In the genomic region with DNA sequence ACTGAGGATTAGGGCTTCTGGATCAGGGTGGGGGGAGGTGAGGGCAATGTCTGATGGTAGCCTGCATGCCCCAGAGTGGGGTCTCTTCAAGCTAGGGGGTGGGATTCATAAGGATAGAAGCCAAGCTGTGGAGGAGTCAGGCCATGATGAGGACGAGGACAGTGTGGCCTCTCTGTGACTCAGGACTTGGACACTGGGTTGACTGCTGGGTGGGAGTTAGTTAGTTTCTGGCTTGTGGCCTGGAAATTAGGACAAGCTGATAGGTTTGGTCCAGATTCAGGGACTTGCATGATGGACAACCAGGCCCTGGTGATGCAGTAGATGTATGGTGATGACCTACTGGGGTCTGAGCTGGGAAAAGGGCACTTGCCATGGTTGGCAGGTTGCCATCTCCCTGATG, we compare ENCODE assay signal across 22 mouse cellular contexts.
A peak's percentile ranks its signal among the peaks of the same experiment; 100 is the strongest.
DNase-seq lines count a peak whose midpoint lies in the region; ATAC-seq and TF ChIP-seq lines count a peak whose summit lies in the region.
"Had no signal": no experiment of that assay in that cellular context is flagged by ENCODE, and none has a peak within 500 bp of the region (broad histone marks: within the 10 kb centered on the region; RNA-seq: fewer than 3 reads in every experiment).

No protein-coding gene starts in this region.

- no peaks in the 10 kb centered on the region for H3K4me1 ChIP-seq in lung, adult 2 months (ENCODE audit: control insufficient read depth, insufficient read depth, low read length)
- H3K4me1 ChIP-seq in heart, embryonic 11.5 days (ENCODE audit: control insufficient read depth, insufficient read depth, low read length): peaks cover 16% of the 10 kb centered on the region
- H3K4me1 ChIP-seq in heart, postnatal 0 days (ENCODE audit: control insufficient read depth, insufficient read depth): peaks cover 20% of the 10 kb centered on the region
- H3K4me1 ChIP-seq in liver, embryonic 11.5 days (replicated peaks; ENCODE audit: control insufficient read depth, insufficient read depth, low read length): no peaks in the 10 kb centered on the region
- H3K4me1 ChIP-seq: intestine, embryonic 15.5 days; limb, embryonic 10.5 days had no signal

- no peaks in the 10 kb centered on the region for H3K36me3 ChIP-seq in heart, embryonic 11.5 days (ENCODE audit: control insufficient read depth, insufficient read depth, low read length)
- no peaks in the 10 kb centered on the region for H3K36me3 ChIP-seq in heart, postnatal 0 days (replicated peaks; ENCODE audit: control insufficient read depth, insufficient read depth, low read length)
- H3K36me3 ChIP-seq in liver, embryonic 11.5 days (ENCODE audit: control insufficient read depth, insufficient read depth, low read length): no peaks in the 10 kb centered on the region
- H3K36me3 ChIP-seq: embryonic facial prominence, embryonic 12.5 days; intestine, embryonic 15.5 days; limb, embryonic 10.5 days; midbrain, embryonic 12.5 days had no signal

- ATAC-seq in heart, embryonic 11.5 days (replicated peaks; ENCODE audit: insufficient number of reproducible peaks, low FRiP score, low TSS enrichment): 0 out of 2 replicates have a peak, but pooled peaks have one; percentile 23
- ATAC-seq in heart, postnatal 0 days (ENCODE audit: insufficient read depth, low read depth): no peak
- ATAC-seq in inflammation-experienced regulatory T-cells, adult 6 months: no peak
- no peak for ATAC-seq in liver, embryonic 11.5 days (replicated peaks; ENCODE audit: low FRiP score)
- ATAC-seq: CD4-positive, CD25-positive, alpha-beta regulatory T cell, adult 4 months; intestine, embryonic 15.5 days had no signal

- peak overlapping the region; percentile 39 for H3K4me2 ChIP-seq in heart, embryonic 11.5 days
- peak overlapping the region; percentile 45 for H3K4me2 ChIP-seq in heart, postnatal 0 days (ENCODE audit: low read depth, low read length)
- H3K4me2 ChIP-seq in liver, embryonic 11.5 days: no peak overlapping the region
- H3K4me2 ChIP-seq: embryonic facial prominence, embryonic 12.5 days; hindbrain, embryonic 14.5 days; intestine, embryonic 15.5 days; midbrain, embryonic 12.5 days had no signal

- H3K27me3 ChIP-seq in heart, embryonic 11.5 days (ENCODE audit: control insufficient read depth, insufficient read depth, low read length): no peaks in the 10 kb centered on the region; the same call in 1 of the 2 replicates
- peaks cover 4% of the 10 kb centered on the region; the same call in 1 of the 2 replicates for H3K27me3 ChIP-seq in heart, postnatal 0 days (ENCODE audit: control insufficient read depth, insufficient read depth, low read length)
- H3K27me3 ChIP-seq in liver, embryonic 11.5 days (replicated peaks; ENCODE audit: control insufficient read depth, insufficient read depth, low read length): no peaks in the 10 kb centered on the region
- H3K27me3 ChIP-seq: embryonic facial prominence, embryonic 12.5 days; intestine, embryonic 15.5 days; midbrain, embryonic 12.5 days had no signal

- H3K27ac ChIP-seq in heart, embryonic 11.5 days (ENCODE audit: low read depth, low read length): peak overlapping the region; percentile 79; the same call in 1 of the 2 replicates
- H3K27ac ChIP-seq in heart, postnatal 0 days (ENCODE audit: low read depth): peak overlapping the region; percentile 85
- no peak overlapping the region for H3K27ac ChIP-seq in liver, embryonic 11.5 days (ENCODE audit: low read depth, low read length)
- H3K27ac ChIP-seq: embryonic facial prominence, embryonic 12.5 days; hindbrain, embryonic 14.5 days; intestine, embryonic 15.5 days; layer of hippocampus, adult 2 months; limb, embryonic 10.5 days; midbrain, embryonic 12.5 days; stomach, postnatal 0 days had no signal

- peak; percentile 40 for DNase-seq in lung, postnatal 10 days
- DNase-seq in lung, adult 2 months: no peak
- DNase-seq in heart, postnatal 0 days (ENCODE audit: low spot score): no peak
- DNase-seq in spleen, adult 18-20 months: no peak
- DNase-seq in liver, embryonic 11.5 days (ENCODE audit: low spot score): no peak
- DNase-seq: adrenal gland, postnatal 14 days; cerebellum, adult 9-11 months; kidney, adult 9 months; kidney, postnatal 14 days; liver; lung, postnatal 14 days; thymus, adult 2 months had no signal

- no peak for TF ChIP-seq CTCF in lung, adult 2 months (IDR thresholded peaks at IDR 0.05; ENCODE audit: insufficient read depth, low read length)
- no peak for TF ChIP-seq CTCF in heart, postnatal 0 days (IDR thresholded peaks at IDR 0.05; ENCODE audit: low read depth)

- no peak for TF ChIP-seq POLR2A in lung, adult 2 months (IDR thresholded peaks at IDR 0.05; ENCODE audit: borderline replicate concordance, extremely low read depth, low read depth, low read length)

- H3K4me3 ChIP-seq in lung, adult 2 months (replicated peaks; ENCODE audit: extremely low read depth, low read depth, low read length): no peak overlapping the region
- no peak overlapping the region for H3K4me3 ChIP-seq in heart, embryonic 11.5 days (ENCODE audit: low read depth, low read length)
- H3K4me3 ChIP-seq in heart, postnatal 0 days (ENCODE audit: low read depth, low read length): no peak overlapping the region
- H3K4me3 ChIP-seq in liver, embryonic 11.5 days (ENCODE audit: low read depth, low read length): no peak overlapping the region
- H3K4me3 ChIP-seq: embryonic facial prominence, embryonic 12.5 days; intestine, embryonic 15.5 days; layer of hippocampus, adult 2 months; limb, embryonic 10.5 days; midbrain, embryonic 12.5 days had no signal

- H3K9me3 ChIP-seq in heart, embryonic 11.5 days (replicated peaks; ENCODE audit: control insufficient read depth, low read length): no peaks in the 10 kb centered on the region
- no peaks in the 10 kb centered on the region for H3K9me3 ChIP-seq in heart, postnatal 0 days (replicated peaks; ENCODE audit: control insufficient read depth, low read length)
- H3K9me3 ChIP-seq in liver, embryonic 11.5 days (ENCODE audit: control insufficient read depth, low read length): no peaks in the 10 kb centered on the region
- H3K9me3 ChIP-seq: embryonic facial prominence, embryonic 12.5 days; intestine, embryonic 15.5 days; limb, embryonic 10.5 days; midbrain, embryonic 12.5 days had no signal

- no peak overlapping the region for H3K9ac ChIP-seq in heart, embryonic 11.5 days (ENCODE audit: low read depth, low read length)
- H3K9ac ChIP-seq in heart, postnatal 0 days (replicated peaks; ENCODE audit: low read depth, low read length): no peak overlapping the region
- H3K9ac ChIP-seq in liver, embryonic 11.5 days (ENCODE audit: low read depth, low read length): no peak overlapping the region
- H3K9ac ChIP-seq: embryonic facial prominence, embryonic 12.5 days; hindbrain, embryonic 14.5 days; intestine, embryonic 15.5 days; midbrain, embryonic 12.5 days had no signal

- 84% methylated on average over 1 of the region's 1 CpGs for WGBS in lung, adult 2 months
- WGBS in heart, embryonic 11.5 days (ENCODE audit: insufficient replicate concordance): 84% methylated on average over 1 of the region's 1 CpGs
- WGBS in heart, postnatal 0 days: 21% methylated on average over 1 of the region's 1 CpGs
- WGBS in liver, embryonic 11.5 days: 68% methylated on average over 1 of the region's 1 CpGs

- no peak for TF ChIP-seq EP300 in heart, postnatal 0 days (IDR thresholded peaks at IDR 0.05; ENCODE audit: low read depth)
